Mouse (Mus musculus): ENCODE measurements around the gene Vil1.
A peak's percentile ranks its signal among the peaks of the same experiment; 100 is the strongest.
"Not testable (repeated sequence)": the region's sequence is repeated elsewhere in the genome, so short reads cannot be mapped to it uniquely, and the experiment has no call there.

Vil1 gene

DNA sequence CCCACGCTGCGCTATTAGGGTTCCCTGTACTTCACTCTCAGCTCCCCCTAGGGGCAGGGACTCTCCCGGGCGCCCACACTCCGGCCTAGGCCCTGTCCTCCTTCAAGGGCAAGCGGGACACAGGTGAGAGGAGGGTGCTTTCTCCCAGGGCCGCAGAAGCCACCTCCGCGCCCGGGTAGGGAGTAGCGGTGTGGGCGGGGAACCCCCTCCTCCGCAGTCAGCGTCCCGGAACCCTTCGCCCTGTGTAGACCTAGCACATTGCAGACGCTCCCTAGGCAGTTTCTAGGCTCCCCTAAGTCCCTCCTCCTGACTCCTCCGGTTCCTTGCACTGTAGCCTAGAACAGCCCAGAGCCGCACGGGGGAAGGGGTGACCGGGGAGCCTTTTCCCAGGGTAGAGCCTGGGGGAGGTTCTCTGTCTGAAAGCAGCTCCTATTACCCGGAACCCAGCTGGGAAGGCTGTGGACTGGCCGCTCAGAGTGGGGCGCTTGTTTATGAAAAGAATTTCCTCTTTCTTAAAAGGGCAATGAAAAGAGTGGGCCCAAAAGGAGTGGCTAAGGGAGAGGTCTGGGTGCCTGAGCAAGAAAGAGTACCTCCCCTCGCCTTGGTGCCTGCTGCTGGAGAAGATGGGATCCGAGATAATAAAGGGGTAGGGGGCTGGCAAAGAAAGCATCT, 22.3 kb upstream of the Vil1 start:
- DNase-seq (ENCODE audit: extremely low read depth, low read depth, low spot score): peak; percentile 71

GRCm38 (mm10) chr1:74387386-74387988, 21.7 kb upstream of the Vil1 start:
- no peak for DNase-seq (ENCODE audit: extremely low read depth, low read depth, low spot score)

- DNase-seq (ENCODE audit: extremely low read depth, low read depth, low spot score): no peak
Measured at GRCm38 (mm10) chr1:74388398-74388920, 20.7 kb upstream of the Vil1 start.

- DNase-seq (ENCODE audit: extremely low read depth, low read depth, low spot score): no peak
Measured at GRCm38 (mm10) chr1:74389831-74390286, 19.3 kb upstream of the Vil1 start.

GRCm38 (mm10) chr1:74390287-74390906, 18.8 kb upstream of the Vil1 start:
- no peak for DNase-seq (ENCODE audit: extremely low read depth, low read depth, low spot score)

DNA sequence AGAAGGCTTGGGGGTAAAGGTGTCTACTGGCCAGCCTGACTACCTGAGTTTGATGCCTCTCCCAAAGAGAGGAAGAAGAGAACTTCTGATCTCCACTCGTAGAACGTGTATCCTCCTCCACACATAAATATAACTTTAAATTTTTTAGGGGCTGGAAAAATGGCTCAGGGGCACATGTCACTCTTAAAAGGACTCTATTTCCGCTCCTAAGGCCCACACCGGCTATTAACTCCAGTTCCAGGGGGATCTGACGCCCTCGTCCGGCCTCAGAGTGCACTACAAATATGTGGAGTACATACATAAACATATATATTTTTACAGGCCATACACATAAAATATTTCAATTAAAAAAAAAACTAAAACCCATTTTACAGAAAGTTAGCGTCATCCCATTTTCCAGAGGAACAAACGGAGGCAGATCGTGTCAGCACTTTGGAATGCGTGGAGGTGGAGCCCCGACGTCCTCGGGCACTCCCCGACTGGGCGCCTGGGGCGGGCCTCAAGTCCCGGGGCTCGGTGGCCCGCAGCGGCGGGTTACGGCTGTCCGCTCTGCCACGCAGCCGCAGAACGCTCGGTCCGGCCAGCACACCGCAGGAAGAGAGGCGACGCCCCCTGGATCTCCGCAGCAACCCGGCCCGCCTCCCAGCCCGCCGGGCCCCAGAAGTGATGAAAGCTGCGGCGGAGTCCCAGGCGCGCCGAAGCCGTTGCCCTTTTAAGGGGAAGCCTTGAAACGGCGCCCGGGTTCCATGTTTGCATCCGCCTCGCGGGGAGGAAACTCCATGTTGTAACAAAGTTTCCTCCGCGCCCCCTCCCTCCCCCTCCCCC, 18.0 kb upstream of the Vil1 start, which contains the start of gene Ctdsp1:
Ctdsp1 (plus strand) TSS at position 586 of the 825 bp plus-strand sequence.
- DNase-seq (ENCODE audit: extremely low read depth, low read depth, low spot score): no peak

DNA sequence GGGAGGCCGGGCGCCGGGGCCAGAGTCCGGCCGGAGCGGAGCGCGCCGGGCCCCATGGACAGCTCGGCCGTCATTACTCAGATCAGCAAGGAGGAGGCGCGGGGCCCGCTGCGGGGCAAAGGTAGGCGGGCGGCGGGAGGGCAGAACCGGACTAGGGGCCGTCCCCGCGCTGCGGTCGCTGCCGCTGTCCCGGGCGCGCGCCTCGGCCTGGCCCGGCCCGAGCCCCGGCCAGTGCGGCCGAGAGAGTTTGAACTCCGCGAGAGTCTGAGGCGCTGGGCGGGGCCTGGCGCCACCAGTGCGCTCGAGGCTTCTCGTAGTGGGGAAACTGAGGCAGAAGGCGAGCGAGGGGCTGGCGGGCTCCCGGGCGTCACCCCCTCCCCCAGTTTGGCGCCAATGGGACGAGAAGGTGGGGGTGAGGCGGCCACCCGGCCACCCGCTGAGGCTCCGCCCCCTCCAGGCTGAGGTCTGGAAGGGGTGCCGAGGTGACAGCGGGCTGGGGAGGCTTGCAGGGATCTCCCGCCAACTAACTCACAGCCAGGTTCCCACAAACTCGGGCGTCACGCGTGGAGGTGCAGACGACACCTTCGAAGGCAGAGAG, 17.2 kb upstream of the Vil1 start:
- DNase-seq (ENCODE audit: extremely low read depth, low read depth, low spot score): no peak

- no peak for DNase-seq (ENCODE audit: extremely low read depth, low read depth, low spot score)
Measured at GRCm38 (mm10) chr1:74392446-74392994, 16.7 kb upstream of the Vil1 start.

DNA sequence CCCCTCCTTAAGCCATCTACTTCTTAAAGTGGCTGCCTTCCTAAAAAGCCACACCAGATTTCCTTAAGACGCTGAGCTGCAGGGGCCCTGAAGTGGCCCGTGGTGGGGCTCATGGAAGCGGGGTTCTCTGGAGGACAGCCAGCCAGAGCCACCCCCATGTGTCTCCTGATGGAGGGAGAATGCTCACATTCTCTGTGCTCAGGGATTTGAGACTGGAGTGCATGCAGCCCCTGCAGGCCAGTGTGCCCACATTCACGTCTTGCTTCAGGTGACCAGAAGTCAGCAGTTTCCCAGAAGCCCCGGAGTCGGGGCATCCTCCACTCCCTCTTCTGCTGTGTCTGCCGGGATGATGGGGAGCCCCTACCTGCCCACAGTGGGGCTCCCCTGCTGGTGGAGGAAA, 16.2 kb upstream of the Vil1 start:
- DNase-seq (ENCODE audit: extremely low read depth, low read depth, low spot score): no peak

DNA sequence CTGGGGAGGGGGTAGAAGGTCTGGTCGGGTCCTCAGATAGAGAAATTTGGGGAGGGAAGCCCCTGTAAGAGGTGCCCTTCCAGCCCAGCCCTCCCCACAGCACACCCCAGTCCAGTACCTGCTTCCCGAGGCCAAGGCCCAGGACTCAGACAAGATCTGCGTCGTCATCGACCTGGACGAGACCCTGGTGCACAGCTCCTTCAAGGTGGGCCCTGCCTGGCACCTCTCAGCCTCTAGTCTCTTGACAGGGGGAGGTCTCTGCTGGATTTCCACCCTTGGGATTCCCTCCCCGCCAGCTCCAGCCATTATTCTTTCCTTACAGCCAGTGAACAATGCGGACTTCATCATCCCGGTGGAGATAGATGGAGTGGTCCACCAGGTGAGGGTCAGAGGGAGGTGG, 15.5 kb upstream of the Vil1 start:
- no peak for DNase-seq (ENCODE audit: extremely low read depth, low read depth, low spot score)

GRCm38 (mm10) chr1:74394311-74394710, 14.9 kb upstream of the Vil1 start:
- DNase-seq (ENCODE audit: extremely low read depth, low read depth, low spot score): no peak

DNA sequence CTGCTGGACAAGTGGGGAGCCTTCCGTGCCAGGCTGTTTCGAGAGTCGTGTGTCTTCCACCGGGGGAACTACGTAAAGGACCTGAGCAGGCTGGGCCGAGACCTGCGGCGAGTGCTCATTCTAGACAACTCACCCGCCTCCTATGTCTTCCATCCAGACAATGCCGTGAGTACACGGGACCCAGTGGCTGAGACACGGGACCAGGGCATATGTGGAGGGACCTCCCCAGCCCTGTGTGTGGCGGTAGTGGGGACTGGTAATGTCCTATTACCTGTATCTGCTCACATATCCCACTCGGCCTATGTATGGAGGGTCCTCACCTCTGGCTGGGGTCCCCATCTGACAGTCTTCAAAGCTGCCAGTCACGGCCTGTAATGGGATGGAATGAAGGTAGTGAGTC, 14.3 kb upstream of the Vil1 start:
- no peak for DNase-seq (ENCODE audit: extremely low read depth, low read depth, low spot score)

- DNase-seq (ENCODE audit: extremely low read depth, low read depth, low spot score): no peak
Measured at GRCm38 (mm10) chr1:74395290-74395689, 13.9 kb upstream of the Vil1 start.

GRCm38 (mm10) chr1:74396456-74397222, 12.5 kb upstream of the Vil1 start:
- DNase-seq (ENCODE audit: extremely low read depth, low read depth, low spot score): not testable (repeated sequence)

DNA sequence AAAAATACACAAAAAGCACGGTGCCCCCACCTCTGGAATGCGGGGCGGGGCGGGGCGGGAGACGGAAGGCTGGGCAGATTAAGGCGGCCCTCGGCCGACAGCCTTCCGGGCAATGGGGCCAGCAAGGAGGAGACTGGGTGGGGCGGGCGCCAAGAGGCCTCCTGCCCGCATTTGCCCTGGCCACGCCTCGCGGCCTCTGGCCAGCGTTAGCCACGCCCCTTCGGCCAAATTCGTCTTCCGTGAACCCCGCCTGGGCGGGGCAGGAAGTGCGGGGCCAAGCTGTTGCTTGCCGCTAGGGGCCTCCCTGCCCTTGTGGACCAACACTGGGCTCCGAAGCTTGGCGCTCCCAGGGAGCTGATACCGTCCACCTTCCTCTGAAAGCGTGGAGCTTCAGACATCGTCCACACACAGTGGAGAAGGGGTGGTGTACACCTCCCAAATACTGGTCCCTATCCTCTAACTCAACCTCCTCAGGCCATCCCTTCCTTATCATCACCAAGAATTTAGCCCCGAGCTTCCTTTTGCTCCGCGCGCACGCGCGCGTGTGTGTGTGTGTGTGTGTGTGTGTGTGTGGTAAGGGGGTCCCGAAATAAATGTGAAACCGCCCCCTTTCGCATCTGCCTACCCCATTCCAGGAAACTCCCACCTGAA, 11.8 kb upstream of the Vil1 start:
- peak; percentile 62 for DNase-seq (ENCODE audit: extremely low read depth, low read depth, low spot score)

DNA sequence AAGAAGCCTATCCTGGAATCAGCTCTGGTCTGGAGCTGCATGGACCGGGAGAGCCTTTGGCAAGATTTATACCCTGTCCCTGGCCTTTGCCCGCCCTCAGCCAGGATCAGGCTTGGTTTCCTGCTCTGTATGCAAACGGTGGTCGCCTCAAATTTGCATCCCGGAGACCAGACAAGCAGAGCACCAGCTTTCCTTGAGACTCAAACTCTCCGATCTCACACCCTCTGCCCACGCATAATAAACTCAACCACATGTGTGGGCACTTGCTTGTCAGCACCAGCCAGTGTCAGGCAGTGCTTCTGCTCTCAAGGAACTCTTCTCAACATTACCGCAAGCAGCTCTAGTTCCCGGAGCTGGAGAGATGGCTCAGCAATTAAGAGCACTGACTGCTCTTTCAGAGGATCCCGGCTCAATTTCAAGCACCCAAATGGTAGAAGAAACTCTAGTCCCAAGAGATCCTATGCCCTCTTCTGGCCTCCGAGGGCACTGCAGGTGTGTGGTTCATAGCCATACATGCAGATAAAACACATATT, 11.2 kb upstream of the Vil1 start:
- DNase-seq (ENCODE audit: extremely low read depth, low read depth, low spot score): no peak

GRCm38 (mm10) chr1:74400531-74400930, 8.6 kb upstream of the Vil1 start:
- no peak for DNase-seq (ENCODE audit: extremely low read depth, low read depth, low spot score)

DNA sequence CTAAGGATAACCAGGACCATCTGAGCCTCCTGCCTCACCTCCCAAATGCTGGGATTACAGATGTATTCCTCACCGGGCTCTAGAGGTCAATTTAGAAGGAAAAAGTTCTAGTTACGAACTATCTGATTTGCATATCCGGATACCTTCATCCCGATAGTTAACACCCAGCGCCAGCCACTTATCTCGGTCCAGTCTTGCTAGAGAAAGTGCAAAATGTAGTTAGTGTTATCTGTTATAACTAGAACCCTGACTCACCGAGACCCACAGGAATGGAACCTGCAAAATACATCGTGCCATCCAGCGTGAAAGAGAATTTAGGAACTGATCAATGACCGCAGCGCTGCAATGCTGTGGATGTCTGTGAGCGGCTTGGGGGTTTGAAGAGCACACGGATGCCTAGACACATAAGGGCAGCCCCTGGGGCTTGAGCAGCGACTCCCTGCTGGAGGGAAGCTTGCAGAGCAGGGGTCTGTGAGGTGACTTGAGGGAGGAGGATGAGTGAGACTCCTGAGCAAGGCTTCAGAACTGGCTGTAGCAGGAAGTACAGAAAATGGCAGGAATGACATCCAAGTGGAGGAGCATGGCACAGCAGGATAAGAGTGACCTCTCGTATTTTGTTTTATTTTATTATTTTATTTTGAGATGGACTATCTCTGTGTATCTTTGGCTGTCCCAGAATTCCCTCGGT, 8.0 kb upstream of the Vil1 start:
- DNase-seq (ENCODE audit: extremely low read depth, low read depth, low spot score): no peak
